Mouse (Mus musculus): ENCODE results near the gene Ermap. TPM values are rescaled to one million over a fixed set of nuclear protein-coding genes. Genes with fewer than 3 reads are reported as not detected.

Ermap gene
- 2.4 and 4.7 TPM in 2 replicates for polyA plus RNA-seq (2015; fragmentation: Nextera tagmentation; extraction: Ambion mirVana)

DNA sequence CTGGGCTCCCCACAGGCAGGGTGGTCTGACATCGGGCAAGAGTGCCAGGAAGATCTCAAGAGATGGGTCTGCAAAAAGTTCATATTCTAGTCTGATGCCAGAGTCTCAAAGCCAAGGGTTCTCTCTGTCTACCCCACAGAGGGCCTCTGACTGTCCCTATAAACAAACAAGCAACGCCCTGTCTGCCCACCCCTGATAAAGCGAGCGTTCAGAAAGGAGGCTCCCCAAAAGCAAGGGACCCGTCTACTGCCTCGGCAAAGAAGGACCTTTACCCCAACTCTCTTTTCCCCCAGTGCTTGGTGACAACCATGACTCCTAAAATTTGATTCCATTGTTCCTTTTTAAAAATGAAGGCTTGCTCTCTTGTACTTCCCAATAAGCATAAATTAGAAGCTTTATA lies at the start of gene Ermap:
TSS of gene Ermap (minus strand) at position 148 of the 400 bp plus-strand sequence.
- no peaks in the 10 kb centered on the region for H3K36me3 ChIP-seq (ENCODE audit: control insufficient read depth, insufficient read depth, low read length)
- H3K9ac ChIP-seq (ENCODE audit: low read depth, low read length) = no peak within 1 kb of the TSS
- no peaks in the 10 kb centered on the region for H3K9me3 ChIP-seq (ENCODE audit: control insufficient read depth, low read length)
- 61% methylated on average over 6 of the region's 6 CpGs for WGBS
- H3K27ac ChIP-seq (ENCODE audit: low read length) = no peak within 1 kb of the TSS
- H3K4me1 ChIP-seq (ENCODE audit: control insufficient read depth, insufficient read depth, low read length) = no peaks in the 10 kb centered on the region
- no peak within 1 kb of the TSS for H3K4me2 ChIP-seq (ENCODE audit: low read depth, low read length)
- H3K27me3 ChIP-seq (replicated peaks; ENCODE audit: control insufficient read depth, insufficient read depth, low read length) = no peaks in the 10 kb centered on the region
- peak; percentile 46; the same call in 1 of the 2 replicates for ATAC-seq
- H3K4me3 ChIP-seq (ENCODE audit: low read length) = no peak within 1 kb of the TSS

DNA sequence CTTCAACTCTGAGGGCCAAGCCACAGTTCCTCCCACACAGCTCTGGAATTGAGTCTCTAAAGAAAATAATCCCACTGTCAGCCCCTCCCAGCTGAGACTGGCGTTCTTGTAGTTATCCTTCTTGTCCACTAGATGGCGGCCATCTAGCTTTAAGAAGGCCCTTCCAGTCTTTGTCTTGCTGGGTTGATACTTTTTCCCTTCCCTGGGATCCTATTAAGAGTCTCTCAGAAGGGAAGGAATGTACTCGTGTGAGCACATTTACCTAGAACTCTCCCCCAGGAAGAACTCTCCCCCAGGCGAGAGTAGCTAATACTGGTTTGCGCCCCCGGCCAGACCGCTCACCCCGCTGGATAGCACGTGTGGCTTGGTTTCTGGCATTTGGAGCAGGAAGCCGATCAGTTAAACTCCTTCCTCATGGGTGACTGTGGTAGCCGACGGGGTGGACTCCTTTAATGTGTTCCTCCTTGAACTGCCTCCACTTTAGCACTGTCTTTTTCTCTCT lies 49.4 kb upstream of the Ermap start:
- 42% methylated on average over 12 of the region's 12 CpGs for WGBS
- H3K9me3 ChIP-seq (ENCODE audit: control insufficient read depth, low read length) = no peaks in the 10 kb centered on the region
- no peak overlapping the region for H3K27ac ChIP-seq (ENCODE audit: low read length)
- H3K27me3 ChIP-seq (replicated peaks; ENCODE audit: control insufficient read depth, insufficient read depth, low read length) = no peaks in the 10 kb centered on the region
- 0 out of 2 replicates have a peak, but pooled peaks cover 2% of the 10 kb centered on the region for H3K36me3 ChIP-seq (ENCODE audit: control insufficient read depth, insufficient read depth, low read length)
- peak; percentile 72 for ATAC-seq
- peaks cover 4% of the 10 kb centered on the region for H3K4me1 ChIP-seq (ENCODE audit: control insufficient read depth, insufficient read depth, low read length)
- H3K4me2 ChIP-seq (ENCODE audit: low read depth, low read length) = no peak overlapping the region
- H3K9ac ChIP-seq (ENCODE audit: low read depth, low read length) = peak overlapping the region; percentile 38; the same call in 1 of the 2 replicates
- no peak overlapping the region for H3K4me3 ChIP-seq (ENCODE audit: low read length)

DNA sequence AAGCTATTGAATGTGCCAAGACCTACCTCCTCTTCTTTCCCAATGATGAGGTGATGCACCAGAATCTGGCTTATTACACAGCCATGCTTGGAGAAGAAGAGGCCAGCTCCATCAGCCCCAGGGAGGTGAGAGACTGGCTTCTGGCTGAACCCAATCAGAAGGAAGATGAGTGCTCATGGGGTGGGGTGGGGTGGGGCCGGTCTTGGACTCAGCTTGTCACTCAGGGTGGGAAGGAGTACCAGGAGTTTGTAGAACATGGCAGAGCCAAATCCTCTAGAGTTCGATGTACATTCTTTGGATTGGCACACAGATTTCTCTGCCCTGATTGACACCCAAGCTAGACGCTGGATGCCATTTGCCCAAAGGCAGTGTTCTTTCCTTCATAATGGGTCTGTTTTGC lies 48.9 kb upstream of the Ermap start:
- Histone ChIP-seq H3K36me3 (ENCODE audit: control insufficient read depth, insufficient read depth, low read length) (0 out of 2 replicates have a peak, but pooled peaks cover 2% of the 10 kb centered on the region), H3K9ac (ENCODE audit: low read depth, low read length) (no peak overlapping the region), H3K4me3 (ENCODE audit: low read length) (no peak overlapping the region), H3K27ac (ENCODE audit: low read length) (no peak overlapping the region), H3K9me3 (ENCODE audit: control insufficient read depth, low read length) (no peaks in the 10 kb centered on the region), H3K27me3 (replicated peaks; ENCODE audit: control insufficient read depth, insufficient read depth, low read length) (no peaks in the 10 kb centered on the region), H3K4me2 (ENCODE audit: low read depth, low read length) (no peak overlapping the region), H3K4me1 (ENCODE audit: control insufficient read depth, insufficient read depth, low read length) (peaks cover 7% of the 10 kb centered on the region)
- WGBS = 83% methylated on average over 3 of the region's 3 CpGs
- ATAC-seq = no peak

GRCm38 (mm10) chr4:119234348-119234747 lies 44.5 kb upstream of the Ermap start:
- no peaks in the 10 kb centered on the region for H3K27me3 ChIP-seq (replicated peaks; ENCODE audit: control insufficient read depth, insufficient read depth, low read length)
- H3K36me3 ChIP-seq (ENCODE audit: control insufficient read depth, insufficient read depth, low read length) = no peaks in the 10 kb centered on the region
- no peaks in the 10 kb centered on the region for H3K9me3 ChIP-seq (ENCODE audit: control insufficient read depth, low read length)
- no peak for ATAC-seq
- H3K4me3 ChIP-seq (ENCODE audit: low read length) = peak overlapping the region; percentile 92
- H3K4me2 ChIP-seq (ENCODE audit: low read depth, low read length) = peak overlapping the region; percentile 92
- WGBS = 78% methylated on average over 3 of the region's 3 CpGs
- peaks cover 14% of the 10 kb centered on the region for H3K4me1 ChIP-seq (ENCODE audit: control insufficient read depth, insufficient read depth, low read length)
- H3K27ac ChIP-seq (ENCODE audit: low read length) = no peak overlapping the region
- H3K9ac ChIP-seq (ENCODE audit: low read depth, low read length) = peak overlapping the region; percentile 82

DNA sequence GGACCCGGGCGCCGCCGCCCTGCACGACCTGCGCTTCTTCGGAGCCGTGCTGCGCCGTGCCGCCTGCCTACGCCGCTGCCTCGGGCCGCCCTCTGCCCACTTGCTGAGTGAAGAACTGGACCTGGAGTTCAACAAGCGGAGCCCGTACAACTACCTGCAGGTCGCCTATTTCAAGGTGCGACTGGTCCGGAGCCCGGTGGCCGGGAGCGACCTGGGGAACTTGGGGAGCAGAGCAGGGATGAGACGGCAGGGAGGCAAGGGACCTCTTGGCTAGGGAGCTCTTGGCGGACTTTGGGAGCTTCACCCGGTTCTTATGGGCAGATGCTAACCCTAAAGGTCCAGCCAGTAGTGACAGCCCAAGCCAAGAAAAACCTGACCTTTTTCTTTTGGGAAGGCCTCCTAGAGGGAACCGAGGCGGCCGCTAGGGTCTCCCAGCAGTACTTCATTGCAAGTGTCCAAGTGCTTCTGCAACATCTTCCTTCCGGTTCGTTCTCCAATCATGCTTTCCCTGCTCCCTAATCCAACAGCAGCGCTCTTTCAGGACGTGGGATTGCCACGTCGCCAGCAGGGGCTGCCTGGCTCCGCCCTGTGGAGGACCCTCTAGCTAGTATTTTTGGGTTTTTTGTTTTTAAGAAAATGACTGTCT lies 43.6 kb upstream of the Ermap start:
- Histone ChIP-seq H3K4me1 (ENCODE audit: control insufficient read depth, insufficient read depth, low read length) (peaks cover 13% of the 10 kb centered on the region), H3K9me3 (ENCODE audit: control insufficient read depth, low read length) (no peaks in the 10 kb centered on the region), H3K27me3 (replicated peaks; ENCODE audit: control insufficient read depth, insufficient read depth, low read length) (no peaks in the 10 kb centered on the region), H3K36me3 (ENCODE audit: control insufficient read depth, insufficient read depth, low read length) (no peaks in the 10 kb centered on the region), H3K4me3 (ENCODE audit: low read length) (peak overlapping the region; percentile 92), H3K27ac (ENCODE audit: low read length) (peak overlapping the region; percentile 57), H3K4me2 (ENCODE audit: low read depth, low read length) (peak overlapping the region; percentile 92), H3K9ac (ENCODE audit: low read depth, low read length) (peak overlapping the region; percentile 82)
- ATAC-seq = peak; percentile 57
- WGBS = under 1% methylated on average over 36 of the region's 36 CpGs

DNA sequence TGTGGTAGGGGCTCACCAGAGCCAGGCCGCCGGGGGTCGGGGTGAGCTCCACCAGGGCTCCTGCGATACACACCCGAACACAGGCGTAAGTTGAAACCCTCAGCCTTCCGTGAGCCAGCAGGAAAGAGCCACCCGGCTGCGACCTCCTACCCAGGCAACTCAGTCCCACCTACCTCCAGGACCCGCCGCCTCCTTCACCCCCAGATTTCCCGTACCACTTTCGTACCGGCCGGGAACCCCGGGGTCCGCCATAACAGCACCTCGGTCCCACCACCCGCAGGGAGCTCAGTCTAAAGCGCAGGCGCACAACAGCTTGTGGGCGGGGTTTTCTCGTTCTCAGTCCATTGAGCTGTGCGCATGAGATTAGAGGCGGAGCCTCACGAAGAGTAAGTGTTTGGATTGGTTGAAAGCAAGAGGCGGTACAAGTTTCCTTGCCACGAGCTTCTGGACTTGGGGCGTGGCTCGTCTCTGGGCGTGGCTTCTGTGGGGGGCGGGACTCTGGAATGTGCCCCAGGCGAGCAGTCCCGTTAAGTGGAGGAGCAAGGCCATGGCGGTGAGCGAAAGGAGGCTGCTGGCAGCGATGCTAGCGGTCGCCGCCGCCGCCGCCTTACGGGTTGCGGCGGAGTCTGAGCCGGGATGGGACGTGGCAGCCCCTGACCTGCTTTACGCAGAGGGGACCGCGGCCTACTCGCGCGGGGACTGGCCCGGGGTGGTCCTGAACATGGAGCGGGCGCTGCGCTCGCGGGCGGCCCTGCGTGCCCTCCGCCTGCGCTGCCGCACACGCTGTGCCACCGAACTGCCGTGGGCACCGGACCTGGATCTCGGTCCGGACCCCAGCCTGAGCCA lies 42.8 kb upstream of the Ermap start, which contains the start of the genes AU022252 and P3h1:
TSS of gene AU022252 (minus strand) at position 303 of the 846 bp plus-strand sequence.
TSS of gene P3h1 (plus strand) at position 506 of the 846 bp plus-strand sequence.
- Histone ChIP-seq H3K27ac (ENCODE audit: low read length) (peak within 1 kb of the TSS; percentile 57), H3K36me3 (ENCODE audit: control insufficient read depth, insufficient read depth, low read length) (no peaks in the 10 kb centered on the region), H3K9ac (ENCODE audit: low read depth, low read length) (peak within 1 kb of the TSS; percentile 84), H3K4me3 (ENCODE audit: low read length) (peak within 1 kb of the TSS; percentile 92), H3K4me1 (ENCODE audit: control insufficient read depth, insufficient read depth, low read length) (peaks cover 13% of the 10 kb centered on the region), H3K4me2 (ENCODE audit: low read depth, low read length) (peak within 1 kb of the TSS; percentile 92), H3K27me3 (replicated peaks; ENCODE audit: control insufficient read depth, insufficient read depth, low read length) (no peaks in the 10 kb centered on the region), H3K9me3 (ENCODE audit: control insufficient read depth, low read length) (no peaks in the 10 kb centered on the region)
- under 1% methylated on average over 71 of the region's 71 CpGs for WGBS
- ATAC-seq = peak; percentile 97

- 92% methylated on average over 11 of the region's 11 CpGs for WGBS
- ATAC-seq = no peak
- H3K4me3 ChIP-seq (ENCODE audit: low read length) = no peak overlapping the region
- H3K27me3 ChIP-seq (replicated peaks; ENCODE audit: control insufficient read depth, insufficient read depth, low read length) = no peaks in the 10 kb centered on the region
- H3K9ac ChIP-seq (ENCODE audit: low read depth, low read length) = no peak overlapping the region
- peaks cover 5% of the 10 kb centered on the region; the same call in 1 of the 2 replicates for H3K4me1 ChIP-seq (ENCODE audit: control insufficient read depth, insufficient read depth, low read length)
- no peaks in the 10 kb centered on the region for H3K9me3 ChIP-seq (ENCODE audit: control insufficient read depth, low read length)
- H3K4me2 ChIP-seq (ENCODE audit: low read depth, low read length) = no peak overlapping the region
- no peak overlapping the region for H3K27ac ChIP-seq (ENCODE audit: low read length)
- peaks cover 17% of the 10 kb centered on the region for H3K36me3 ChIP-seq (ENCODE audit: control insufficient read depth, insufficient read depth, low read length)
Observed at GRCm38 (mm10) chr4:119226751-119227150, 36.9 kb upstream of the Ermap start.

DNA sequence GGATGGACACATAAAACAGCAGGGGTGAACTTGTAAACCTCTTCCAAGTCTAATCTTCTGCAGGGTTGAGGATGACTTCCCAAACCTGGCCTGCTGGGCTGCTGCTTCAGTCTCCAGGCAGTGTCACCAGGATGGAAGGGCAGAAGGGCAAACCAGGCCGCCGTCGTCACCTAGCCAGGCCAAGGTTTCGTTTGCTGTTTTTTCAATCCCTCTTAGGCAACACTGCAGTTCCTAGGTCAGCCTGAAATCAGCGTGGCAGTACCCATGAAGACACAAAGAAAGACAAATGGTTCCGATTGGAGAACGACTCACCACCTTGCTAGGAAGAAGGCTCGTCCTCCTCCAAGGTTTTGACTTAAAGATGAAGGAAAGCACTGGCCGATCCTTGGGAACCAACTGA lies 35.9 kb upstream of the Ermap start:
- no peak overlapping the region for H3K9ac ChIP-seq (ENCODE audit: low read depth, low read length)
- H3K36me3 ChIP-seq (ENCODE audit: control insufficient read depth, insufficient read depth, low read length) = peaks cover 17% of the 10 kb centered on the region
- no peaks in the 10 kb centered on the region for H3K27me3 ChIP-seq (replicated peaks; ENCODE audit: control insufficient read depth, insufficient read depth, low read length)
- WGBS = 95% methylated on average over 9 of the region's 9 CpGs
- no peaks in the 10 kb centered on the region for H3K9me3 ChIP-seq (ENCODE audit: control insufficient read depth, low read length)
- no peak overlapping the region for H3K27ac ChIP-seq (ENCODE audit: low read length)
- H3K4me3 ChIP-seq (ENCODE audit: low read length) = no peak overlapping the region
- H3K4me1 ChIP-seq (ENCODE audit: control insufficient read depth, insufficient read depth, low read length) = no peaks in the 10 kb centered on the region
- H3K4me2 ChIP-seq (ENCODE audit: low read depth, low read length) = no peak overlapping the region
- no peak for ATAC-seq

DNA sequence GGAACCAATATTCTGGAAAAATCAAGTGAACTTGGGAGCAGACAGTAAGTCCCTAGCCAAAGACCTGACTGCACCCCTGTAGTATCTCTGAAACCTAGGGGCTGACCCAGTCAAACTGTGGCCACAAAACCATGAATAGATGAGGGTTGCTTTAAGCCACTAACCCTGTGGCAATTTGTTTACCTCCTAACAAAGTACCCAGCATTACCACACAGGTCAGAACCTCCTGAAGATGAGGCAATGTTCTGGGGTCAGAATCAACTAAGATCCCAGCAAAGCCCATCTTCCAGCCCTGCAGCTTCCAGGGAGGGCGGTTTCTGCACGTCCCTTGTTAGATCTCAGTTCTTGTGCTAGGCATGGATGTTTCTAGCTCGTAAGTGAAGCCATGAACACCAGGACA lies 34.7 kb upstream of the Ermap start:
- no peak overlapping the region for H3K9ac ChIP-seq (ENCODE audit: low read depth, low read length)
- WGBS = 93% methylated on average over 3 of the region's 3 CpGs
- no peaks in the 10 kb centered on the region for H3K9me3 ChIP-seq (ENCODE audit: control insufficient read depth, low read length)
- no peak overlapping the region for H3K4me3 ChIP-seq (ENCODE audit: low read length)
- H3K4me1 ChIP-seq (ENCODE audit: control insufficient read depth, insufficient read depth, low read length) = no peaks in the 10 kb centered on the region
- H3K4me2 ChIP-seq (ENCODE audit: low read depth, low read length) = no peak overlapping the region
- H3K36me3 ChIP-seq (ENCODE audit: control insufficient read depth, insufficient read depth, low read length) = peaks cover 17% of the 10 kb centered on the region
- ATAC-seq = no peak
- no peak overlapping the region for H3K27ac ChIP-seq (ENCODE audit: low read length)
- no peaks in the 10 kb centered on the region for H3K27me3 ChIP-seq (replicated peaks; ENCODE audit: control insufficient read depth, insufficient read depth, low read length)
